Mouse (Mus musculus) cortical plate, adult 2 months (tissue): ENCODE results near the gene Samd4b. TPM values are rescaled to one million over a fixed set of nuclear protein-coding genes. Genes with fewer than 3 reads are reported as not detected.
"Not testable (repeated sequence)": the region's sequence is repeated elsewhere in the genome, so short reads cannot be mapped to it uniquely, and the experiment has no call there.

Source experiments
- H3K27ac ChIP-seq: fragments of 200-500 bp; 2 replicates; pipeline ENCODE4 v1.5.1; 2012; ENCODE audit warnings: low read length, control low read depth, inconsistent platforms; ENCODE audit not compliant: insufficient read depth
- H3K4me1 ChIP-seq: fragments of 200-500 bp; 2 replicates; pipeline ENCODE4 v1.6.1; 2011; ENCODE audit warnings: low read length; ENCODE audit not compliant: control insufficient read depth, insufficient read depth
- H3K4me3 ChIP-seq: fragments of 200-500 bp; 2 replicates; pipeline ENCODE4 v1.5.1; 2011; ENCODE audit warnings: mild to moderate bottlenecking, low read length, control low read depth; ENCODE audit not compliant: insufficient read depth
- CTCF ChIP-seq: fragments of 200-500 bp; IDR thresholded peaks from 2 replicates; pipeline ENCODE4 v1.5.1; 2011; ENCODE audit warnings: mild to moderate bottlenecking, control low read depth, low read length; ENCODE audit not compliant: insufficient read depth; ENCODE audit errors: extremely low read depth
- POLR2A ChIP-seq: fragments of 200-500 bp; IDR thresholded peaks from 2 replicates; pipeline ENCODE4 v1.6.1; 2011; ENCODE audit warnings: mild to moderate bottlenecking, low read length, control low read depth; ENCODE audit not compliant: insufficient read depth; ENCODE audit errors: extremely low read depth
- polyA plus RNA-seq: library from polyadenylated mRNA; depleted of rRNA; stranded (reverse); fragments of >200 nt; gene quantifications from 2 replicates; pipeline ENCODE4 v1.2.3, GENCODE M21; 2012

The Samd4b gene
- polyA plus RNA-seq, 1 experiment: 63.8 TPM

DNA sequence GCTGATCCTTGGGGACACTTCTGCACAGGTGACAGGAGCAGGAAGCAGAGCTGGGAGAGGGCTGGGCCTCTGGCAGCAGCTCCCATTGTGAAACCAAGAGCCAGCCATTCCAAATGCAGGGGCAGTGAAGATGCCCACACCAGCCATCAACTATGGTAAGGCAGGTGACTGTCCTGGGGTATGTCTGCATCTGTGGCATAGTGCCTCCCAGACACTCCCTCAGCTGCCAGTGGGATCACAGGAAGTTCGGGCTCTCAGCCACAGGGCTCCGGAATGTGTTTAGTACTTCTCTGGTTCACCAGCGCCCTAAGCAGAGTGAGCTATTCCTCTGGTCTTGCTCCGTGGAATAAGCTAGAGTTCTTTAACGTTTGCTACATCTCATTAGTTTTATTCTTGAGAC is 40.9 kb downstream of the Samd4b start:
- TF ChIP-seq POLR2A (no peak), CTCF (no peak)
- Histone ChIP-seq H3K4me3 (no peak overlapping the region), H3K4me1 (no peaks in the 10 kb centered on the region), H3K27ac (no peak overlapping the region)

GRCm38 (mm10) chr7:28555939-28556535 is 41.9 kb downstream of the Samd4b start:
- Histone ChIP-seq H3K27ac (no peak overlapping the region), H3K4me1 (no peaks in the 10 kb centered on the region), H3K4me3 (no peak overlapping the region)
- TF ChIP-seq CTCF (no peak), POLR2A (no peak)

DNA sequence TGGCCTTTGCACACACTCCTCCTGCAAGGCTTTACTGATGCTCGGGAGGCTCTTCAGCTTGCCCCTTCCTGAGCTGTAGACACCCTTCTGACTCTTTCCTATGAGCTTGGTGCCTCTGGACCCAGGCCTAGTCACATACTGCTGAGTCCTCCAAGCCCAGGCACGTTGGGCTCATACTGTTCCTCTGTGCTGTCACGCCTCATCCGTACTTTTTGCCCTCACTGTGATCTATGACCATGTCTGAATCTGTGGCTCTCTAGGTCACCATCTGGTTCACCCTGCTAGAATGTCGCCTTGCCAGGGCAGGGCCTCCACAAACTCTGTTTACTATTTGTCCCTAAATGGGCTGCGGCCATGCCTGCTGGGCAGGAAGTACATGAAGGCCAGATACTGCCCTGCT is 44.9 kb downstream of the Samd4b start:
- Histone ChIP-seq H3K4me3 (no peak overlapping the region), H3K27ac (no peak overlapping the region), H3K4me1 (no peaks in the 10 kb centered on the region)
- TF ChIP-seq POLR2A (no peak), CTCF (no peak)

GRCm38 (mm10) chr7:28547628-28548027 is 50.3 kb downstream of the Samd4b start:
- Histone ChIP-seq H3K4me1 (no peaks in the 10 kb centered on the region), H3K4me3 (no peak overlapping the region), H3K27ac (no peak overlapping the region)
- TF ChIP-seq POLR2A (no peak), CTCF (no peak)

DNA sequence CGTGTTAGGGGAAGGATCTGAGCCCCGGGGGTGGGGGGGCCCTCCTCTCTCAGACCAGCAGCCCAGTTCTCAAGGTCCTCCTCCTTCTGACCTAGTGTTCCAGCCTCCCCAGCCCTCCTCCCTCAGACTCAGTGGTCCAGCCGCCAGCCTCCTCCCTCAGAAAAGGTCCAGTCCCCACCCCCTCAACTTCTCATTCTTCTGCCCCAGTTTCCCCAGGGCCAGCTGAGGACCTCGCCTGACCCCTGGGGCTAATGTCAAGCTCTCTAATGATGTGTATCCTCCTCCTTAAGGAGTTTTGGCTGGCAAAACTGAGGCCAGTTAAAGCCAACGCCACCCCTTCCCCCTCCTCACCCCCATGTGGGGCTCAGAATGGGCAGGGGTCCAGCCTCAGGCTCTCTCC is 50.8 kb downstream of the Samd4b start, which contains the start of gene Nccrp1:
Gene Nccrp1 (minus strand): TSS at position 101 of the 400 bp plus-strand sequence.
- Histone ChIP-seq H3K4me3 (no peak within 1 kb of the TSS), H3K27ac (no peak within 1 kb of the TSS), H3K4me1 (no peaks in the 10 kb centered on the region)
- TF ChIP-seq CTCF: no peak
- TF ChIP-seq POLR2A: no peak

- H3K27ac ChIP-seq: no peak overlapping the region
- no peak overlapping the region for H3K4me3 ChIP-seq
- no peaks in the 10 kb centered on the region for H3K4me1 ChIP-seq
- TF ChIP-seq POLR2A: no peak
- TF ChIP-seq CTCF: no peak
These were observed 51.3 kb downstream of the Samd4b start for GRCm38 (mm10) chr7:28546649-28547048.

- TF ChIP-seq CTCF (no peak), POLR2A (no peak)
- no peaks in the 10 kb centered on the region for H3K4me1 ChIP-seq
- H3K27ac ChIP-seq: no peak overlapping the region
- no peak overlapping the region for H3K4me3 ChIP-seq
These were observed 52.1 kb downstream of the Samd4b start for GRCm38 (mm10) chr7:28545891-28546210.

DNA sequence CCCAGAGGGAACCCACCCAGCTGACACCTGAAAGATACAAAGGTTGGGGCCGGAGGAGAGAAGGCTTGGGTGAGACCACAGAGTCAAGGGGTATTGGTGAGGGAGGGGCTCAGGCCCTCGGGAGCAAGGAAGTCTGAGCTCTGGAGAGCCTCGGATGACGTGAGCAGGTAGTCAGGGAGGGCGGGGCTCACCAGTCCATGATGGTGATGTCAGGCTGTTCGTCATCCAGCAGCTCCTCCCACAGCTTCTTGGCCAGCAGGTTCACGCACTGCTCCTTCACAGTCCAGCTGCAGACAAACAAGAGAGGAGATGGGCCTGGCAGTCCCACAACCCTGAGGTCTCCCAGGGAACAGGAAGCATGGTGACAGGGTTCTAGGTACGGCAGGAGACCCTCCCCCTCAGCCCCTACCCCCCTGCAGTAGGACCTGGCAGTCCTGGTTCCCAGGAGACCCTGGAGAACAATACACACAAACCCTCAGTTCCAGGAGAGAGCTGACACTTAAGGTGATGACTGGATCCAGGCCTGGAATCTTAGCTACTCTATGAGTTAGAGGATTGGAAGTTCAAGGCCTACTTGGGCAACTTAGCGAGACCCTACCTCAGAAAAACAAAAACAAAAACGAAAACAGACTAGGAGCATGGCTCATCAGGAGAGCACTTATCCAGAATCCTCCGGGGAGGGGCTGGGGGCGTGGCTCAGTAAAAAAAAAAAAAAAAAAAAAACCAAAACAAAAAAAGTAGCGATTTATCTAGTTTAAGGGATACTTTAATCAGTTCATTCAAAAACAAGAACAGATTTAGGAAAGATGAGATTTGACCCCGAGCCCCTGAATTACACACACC is 52.7 kb downstream of the Samd4b start:
- no peak for TF ChIP-seq POLR2A
- no peak for TF ChIP-seq CTCF
- H3K27ac ChIP-seq: no peak overlapping the region
- no peaks in the 10 kb centered on the region for H3K4me1 ChIP-seq
- H3K4me3 ChIP-seq: no peak overlapping the region

DNA sequence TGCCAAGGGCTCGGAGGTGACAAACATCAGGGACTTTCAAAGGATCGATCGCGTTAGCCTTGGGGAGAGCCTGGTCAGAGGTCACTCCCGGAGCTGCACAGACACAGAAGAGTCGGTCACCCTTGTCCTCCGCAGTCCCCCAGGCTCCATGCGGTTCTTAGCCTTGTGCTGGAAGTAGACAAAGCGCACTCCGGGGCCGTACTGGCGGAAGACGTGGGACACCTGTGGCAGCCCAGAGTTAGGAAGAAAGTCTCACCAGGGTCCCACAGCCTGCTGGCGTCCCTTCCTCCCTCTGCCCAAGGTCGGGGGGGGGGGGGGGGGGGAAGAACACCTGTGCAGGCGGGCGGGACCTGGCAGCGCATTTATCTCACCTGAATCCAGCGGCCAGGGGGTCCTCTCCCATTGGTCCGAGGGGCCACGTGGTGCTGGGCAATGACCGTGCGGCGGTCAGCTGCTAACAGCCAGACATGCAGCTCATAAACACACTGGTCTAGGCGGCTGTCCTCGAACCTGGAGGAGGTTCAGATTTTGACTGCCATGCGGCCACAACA is 53.8 kb downstream of the Samd4b start:
- H3K27ac ChIP-seq: no peak overlapping the region
- TF ChIP-seq POLR2A: no peak
- no peak for TF ChIP-seq CTCF
- no peaks in the 10 kb centered on the region for H3K4me1 ChIP-seq
- H3K4me3 ChIP-seq: no peak overlapping the region

DNA sequence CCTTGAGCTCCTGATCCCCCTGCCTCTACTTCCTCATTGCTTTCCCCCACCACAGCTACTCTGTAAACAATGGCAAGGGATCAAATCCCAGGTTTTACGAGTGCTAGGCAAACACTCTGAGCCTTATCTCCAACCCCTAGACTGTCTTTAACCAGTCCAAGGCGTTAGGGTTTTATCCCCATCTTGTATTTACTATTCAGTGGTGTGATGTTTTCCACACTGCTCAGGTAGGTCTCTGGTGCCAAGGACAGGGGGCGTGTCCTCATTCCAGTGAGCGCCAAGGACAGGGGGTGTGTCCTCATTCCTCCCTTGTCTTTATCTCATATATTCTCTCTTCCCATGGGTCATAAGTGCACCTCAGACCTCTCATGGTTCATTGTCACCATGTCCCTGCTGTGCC is 57.4 kb downstream of the Samd4b start, which contains the start of gene Sycn:
Gene Sycn (plus strand): TSS at position 360 of the 400 bp plus-strand sequence.
- Histone ChIP-seq H3K4me1 (no peaks in the 10 kb centered on the region), H3K4me3 (no peak within 1 kb of the TSS), H3K27ac (no peak within 1 kb of the TSS)
- no peak for TF ChIP-seq CTCF
- no peak for TF ChIP-seq POLR2A

DNA sequence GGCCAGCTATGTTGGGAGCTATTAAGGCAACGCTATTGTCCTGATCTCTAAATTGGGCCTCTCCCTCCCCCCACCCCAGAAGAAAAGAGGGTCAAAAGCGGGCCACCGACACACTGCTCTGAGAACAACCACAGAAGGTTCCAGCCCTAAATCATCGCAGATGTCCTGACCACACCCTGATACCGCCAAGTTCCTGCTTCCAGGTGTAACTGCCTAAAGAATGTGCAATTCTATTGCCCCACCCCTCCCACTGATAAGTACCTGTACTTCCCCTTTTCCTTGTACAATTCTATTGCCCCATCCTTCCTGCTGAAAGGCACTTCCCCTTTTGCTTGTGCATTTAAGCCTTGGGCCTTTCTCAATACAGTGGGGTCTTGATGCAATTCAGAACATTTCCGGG is 59.1 kb downstream of the Samd4b start:
- not testable (repeated sequence) for H3K4me3 ChIP-seq, H3K27ac ChIP-seq, H3K4me1 ChIP-seq
